Mouse (Mus musculus): ENCODE results near the gene Tacr2. TPM values are rescaled to one million over a fixed set of nuclear protein-coding genes. Genes with fewer than 3 reads are reported as not detected.

Gene Tacr2
- polyA plus RNA-seq, 1 experiment from 2014 or later, result not detected

DNA sequence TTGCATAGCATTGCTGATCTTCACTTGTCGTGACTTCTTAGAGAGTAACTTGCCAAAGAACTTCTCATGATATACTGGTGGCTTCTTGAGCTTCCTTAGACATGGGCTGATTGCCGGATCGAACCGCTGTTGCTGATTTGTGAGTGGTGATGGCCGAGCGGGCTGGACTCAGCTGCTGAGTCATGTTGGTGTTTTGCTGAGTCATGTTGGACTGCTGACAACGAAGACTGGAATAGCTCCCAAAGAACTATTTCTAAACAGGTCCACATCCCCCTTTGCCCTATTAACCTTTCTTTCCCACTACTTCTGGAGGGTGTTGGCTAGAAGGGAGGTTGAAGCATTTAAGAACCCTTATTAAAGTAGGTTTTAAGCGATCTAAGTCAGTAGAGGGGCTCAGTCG, 8.2 kb upstream of the Tacr2 start:
- no peak overlapping the region for H3K27ac ChIP-seq
- H3K4me1 ChIP-seq, result peaks cover 10% of the 10 kb centered on the region
- peaks cover 5% of the 10 kb centered on the region; the same call in 1 of the 2 replicates for H3K27me3 ChIP-seq (ENCODE audit: insufficient read depth, poor library complexity, severe bottlenecking)
- 81% methylated on average over 9 of the region's 9 CpGs for WGBS
- DNase-seq (ENCODE audit: low spot score), result no peak
- no peak overlapping the region for H3K4me3 ChIP-seq
- H3K9me3 ChIP-seq, result no peaks in the 10 kb centered on the region
- no peaks in the 10 kb centered on the region for H3K36me3 ChIP-seq

DNA sequence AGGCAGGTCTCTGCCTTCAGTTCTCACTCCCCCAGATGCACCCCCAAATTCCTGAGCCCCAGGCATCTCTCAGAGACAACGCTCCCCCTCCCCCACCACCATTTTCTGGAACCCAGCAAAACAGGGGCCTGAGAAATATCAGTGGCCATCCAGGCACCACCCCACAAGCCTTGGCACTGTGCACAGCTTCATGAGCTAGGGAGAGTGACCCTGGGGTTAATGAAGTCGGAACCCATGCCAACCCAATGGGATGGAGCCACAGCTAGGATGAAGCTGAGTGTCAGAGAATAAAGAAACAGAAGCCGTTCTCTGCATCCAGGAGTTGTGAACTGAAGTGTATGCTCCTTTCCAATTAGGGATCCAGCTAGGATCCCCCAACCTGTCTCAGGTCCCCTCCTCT, 5.1 kb upstream of the Tacr2 start:
- Histone ChIP-seq H3K27me3 (ENCODE audit: insufficient read depth, poor library complexity, severe bottlenecking) (peaks cover 6% of the 10 kb centered on the region), H3K27ac (no peak overlapping the region), H3K36me3 (no peaks in the 10 kb centered on the region), H3K9me3 (no peaks in the 10 kb centered on the region), H3K4me1 (peaks cover 10% of the 10 kb centered on the region), H3K4me3 (no peak overlapping the region)
- no peak for DNase-seq (ENCODE audit: low spot score)
- WGBS, result 69% methylated on average over 3 of the region's 3 CpGs

DNA sequence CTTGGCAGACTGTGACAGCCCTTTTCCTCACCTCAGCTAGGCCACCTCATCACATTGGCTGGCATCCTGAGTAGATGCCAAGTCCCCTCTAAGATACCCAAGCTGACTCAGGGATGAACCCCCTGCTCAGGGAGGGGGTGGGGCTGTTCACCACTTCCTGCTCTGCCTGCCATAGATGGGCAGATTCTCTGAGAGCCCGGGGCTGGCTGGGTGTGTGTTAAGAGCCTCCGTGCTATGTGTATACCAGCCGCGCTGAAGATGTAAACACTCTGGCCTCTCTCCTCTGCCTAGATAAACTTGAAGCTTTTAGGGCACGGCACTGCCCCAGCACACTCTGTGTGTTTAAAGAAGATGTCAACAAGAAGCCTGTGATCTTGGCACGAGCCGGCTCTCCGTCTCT, 4.4 kb upstream of the Tacr2 start:
- Histone ChIP-seq H3K4me1 (peaks cover 9% of the 10 kb centered on the region), H3K27ac (no peak overlapping the region), H3K9me3 (no peaks in the 10 kb centered on the region), H3K36me3 (no peaks in the 10 kb centered on the region), H3K4me3 (no peak overlapping the region), H3K27me3 (ENCODE audit: insufficient read depth, poor library complexity, severe bottlenecking) (peaks cover 12% of the 10 kb centered on the region)
- WGBS, result 42% methylated on average over 8 of the region's 8 CpGs
- no peak for DNase-seq (ENCODE audit: low spot score)

DNA sequence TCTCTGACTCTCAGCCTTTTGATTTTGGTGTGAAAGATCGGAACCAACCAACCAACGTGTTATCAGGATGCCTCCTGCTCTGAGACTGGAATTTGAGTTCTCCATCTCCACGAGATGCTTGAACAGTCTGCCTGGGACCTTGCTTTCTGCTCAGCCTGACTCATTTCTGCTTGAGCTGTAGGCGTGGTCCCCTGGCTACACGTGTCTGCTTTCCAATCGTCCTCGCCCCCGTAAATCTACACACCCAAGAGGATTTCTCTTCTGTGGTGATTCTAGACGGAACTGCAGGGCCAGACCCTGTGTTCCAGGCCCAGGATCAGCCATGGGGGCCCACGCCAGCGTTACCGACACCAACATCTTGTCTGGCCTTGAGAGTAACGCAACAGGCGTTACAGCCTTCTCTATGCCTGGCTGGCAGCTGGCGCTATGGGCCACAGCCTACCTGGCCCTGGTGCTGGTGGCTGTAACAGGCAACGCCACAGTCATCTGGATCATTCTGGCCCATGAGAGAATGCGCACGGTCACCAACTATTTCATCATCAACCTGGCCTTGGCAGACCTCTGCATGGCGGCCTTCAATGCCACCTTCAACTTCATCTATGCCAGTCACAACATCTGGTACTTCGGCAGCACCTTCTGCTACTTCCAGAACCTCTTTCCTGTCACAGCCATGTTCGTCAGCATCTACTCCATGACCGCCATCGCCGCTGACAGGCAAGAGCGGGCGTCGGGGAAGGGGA, 428 bp downstream of the Tacr2 start:
- no peaks in the 10 kb centered on the region for H3K36me3 ChIP-seq
- WGBS, result 82% methylated on average over 27 of the region's 27 CpGs
- H3K27ac ChIP-seq, result no peak overlapping the region

DNA sequence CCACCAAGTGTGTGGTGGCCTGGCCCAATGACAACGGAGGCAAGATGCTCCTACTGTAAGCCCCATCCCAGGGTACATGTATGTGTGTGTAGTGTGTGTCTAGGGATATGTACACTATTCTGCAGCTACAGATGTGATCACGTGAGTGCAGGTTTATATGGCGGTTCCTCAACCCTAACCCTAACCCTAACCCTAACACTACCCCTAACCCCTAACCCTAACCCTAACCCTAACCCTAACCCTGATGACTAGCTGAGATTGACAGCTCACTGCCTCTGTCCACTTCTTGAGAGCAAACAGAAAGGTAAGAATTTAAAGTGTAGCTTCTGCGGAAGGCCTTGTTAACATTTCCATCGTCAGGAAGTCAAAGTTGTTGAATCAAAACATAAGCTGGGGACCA, 6.1 kb downstream of the Tacr2 start:
- Histone ChIP-seq H3K9me3 (no peaks in the 10 kb centered on the region), H3K4me1 (peaks cover 11% of the 10 kb centered on the region), H3K36me3 (no peaks in the 10 kb centered on the region), H3K27ac (no peak overlapping the region), H3K4me3 (no peak overlapping the region), H3K27me3 (ENCODE audit: insufficient read depth, poor library complexity, severe bottlenecking) (peaks cover 4% of the 10 kb centered on the region; the same call in 1 of the 2 replicates)
- DNase-seq (ENCODE audit: low spot score), result no peak
- 93% methylated on average over 5 of the region's 5 CpGs for WGBS

More for the DNA sequence above, 428 bp downstream of the Tacr2 start:
- no peak for DNase-seq (ENCODE audit: low spot score)
- Histone ChIP-seq H3K4me3 (no peak overlapping the region), H3K4me1 (peaks cover 4% of the 10 kb centered on the region), H3K27me3 (ENCODE audit: insufficient read depth, poor library complexity, severe bottlenecking) (peaks cover 21% of the 10 kb centered on the region), H3K9me3 (no peaks in the 10 kb centered on the region)

DNA sequence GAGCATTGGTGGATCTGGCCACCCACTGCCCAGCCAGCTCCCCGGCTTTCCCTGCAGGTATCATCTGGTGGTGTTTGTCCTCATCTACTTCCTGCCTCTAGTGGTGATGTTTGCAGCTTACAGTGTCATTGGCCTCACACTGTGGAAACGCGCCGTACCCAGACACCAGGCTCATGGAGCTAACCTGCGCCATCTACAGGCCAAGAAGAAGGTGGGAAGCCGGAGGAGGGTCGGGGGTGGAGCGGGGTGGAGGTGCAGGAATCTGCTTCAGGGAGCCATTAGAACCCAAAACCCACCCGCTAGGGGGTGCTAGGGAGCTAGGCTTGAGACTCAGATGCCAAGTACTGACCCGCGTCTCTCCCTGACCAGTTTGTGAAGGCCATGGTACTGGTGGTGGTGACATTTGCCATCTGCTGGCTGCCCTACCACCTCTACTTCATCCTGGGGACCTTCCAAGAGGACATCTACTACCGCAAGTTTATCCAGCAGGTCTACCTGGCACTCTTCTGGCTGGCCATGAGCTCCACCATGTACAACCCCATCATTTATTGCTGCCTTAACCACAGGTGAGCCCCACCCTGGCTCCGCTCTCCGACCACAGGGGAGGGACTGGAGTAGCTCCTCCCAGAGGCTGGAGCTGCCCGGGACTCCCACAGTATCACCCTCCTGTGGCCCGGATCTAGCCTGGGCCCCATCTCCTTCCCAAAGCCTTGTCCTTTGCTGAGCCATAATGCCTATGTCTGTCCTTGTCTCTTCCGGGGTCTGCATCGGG, 9.1 kb downstream of the Tacr2 start:
- Histone ChIP-seq H3K27ac (no peak overlapping the region), H3K9me3 (no peaks in the 10 kb centered on the region), H3K4me1 (peaks cover 11% of the 10 kb centered on the region), H3K27me3 (ENCODE audit: insufficient read depth, poor library complexity, severe bottlenecking) (no peaks in the 10 kb centered on the region), H3K4me3 (no peak overlapping the region), H3K36me3 (no peaks in the 10 kb centered on the region)
- DNase-seq (ENCODE audit: low spot score), result peak; percentile 94
- 14% methylated on average over 18 of the region's 18 CpGs for WGBS

DNA sequence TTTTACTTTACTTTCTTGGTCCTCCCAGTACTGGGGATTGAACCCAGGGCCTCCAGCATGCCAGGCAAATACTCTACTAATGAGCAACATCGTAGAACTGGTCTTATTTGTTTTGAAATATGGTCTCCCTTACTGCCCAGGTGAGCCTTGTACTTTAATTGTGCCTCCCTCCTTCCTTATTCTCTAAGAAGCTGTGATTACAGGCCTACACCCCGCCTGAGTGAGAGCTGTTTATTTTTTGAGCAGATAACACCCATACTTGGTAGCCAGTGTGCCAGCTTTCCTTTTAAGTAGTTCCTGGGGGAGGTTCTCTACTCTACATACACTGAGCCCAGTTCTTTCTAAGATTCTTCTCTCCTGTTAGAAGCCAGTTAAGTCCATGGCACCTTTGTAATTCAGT, 12.1 kb downstream of the Tacr2 start:
- peaks cover 19% of the 10 kb centered on the region for H3K36me3 ChIP-seq
- no peak overlapping the region for H3K4me3 ChIP-seq
- 46% methylated on average over 2 of the region's 2 CpGs for WGBS
- no peak overlapping the region for H3K27ac ChIP-seq
- H3K27me3 ChIP-seq (ENCODE audit: insufficient read depth, poor library complexity, severe bottlenecking), result no peaks in the 10 kb centered on the region
- no peak for DNase-seq (ENCODE audit: low spot score)
- H3K4me1 ChIP-seq, result peaks cover 21% of the 10 kb centered on the region
- no peaks in the 10 kb centered on the region for H3K9me3 ChIP-seq

DNA sequence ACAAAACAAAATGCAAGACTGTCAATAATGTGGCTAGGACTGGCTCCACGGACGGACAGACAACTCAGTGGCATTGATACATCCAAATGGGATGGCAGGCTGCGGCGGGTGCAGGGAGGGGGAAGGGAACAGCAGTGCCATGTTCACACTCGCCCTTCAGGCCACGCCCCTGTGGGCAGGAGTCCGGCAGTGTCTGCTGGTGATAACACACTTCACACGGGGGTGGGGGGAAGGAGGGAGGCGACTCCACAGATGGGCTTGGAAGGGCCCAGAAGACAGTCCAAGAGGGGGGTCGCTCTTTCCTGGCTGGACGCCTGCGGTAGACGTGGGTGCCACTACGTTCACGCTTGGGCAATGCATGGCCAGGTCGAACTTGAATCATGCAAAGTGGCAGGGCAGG, 17.0 kb downstream of the Tacr2 start:
- DNase-seq (ENCODE audit: low spot score), result peak; percentile 84
- Histone ChIP-seq H3K36me3 (peaks cover 66% of the 10 kb centered on the region), H3K4me1 (peaks cover 18% of the 10 kb centered on the region), H3K4me3 (no peak overlapping the region), H3K27ac (peak overlapping the region; percentile 60), H3K9me3 (no peaks in the 10 kb centered on the region), H3K27me3 (ENCODE audit: insufficient read depth, poor library complexity, severe bottlenecking) (no peaks in the 10 kb centered on the region)
- WGBS, result 61% methylated on average over 16 of the region's 16 CpGs

DNA sequence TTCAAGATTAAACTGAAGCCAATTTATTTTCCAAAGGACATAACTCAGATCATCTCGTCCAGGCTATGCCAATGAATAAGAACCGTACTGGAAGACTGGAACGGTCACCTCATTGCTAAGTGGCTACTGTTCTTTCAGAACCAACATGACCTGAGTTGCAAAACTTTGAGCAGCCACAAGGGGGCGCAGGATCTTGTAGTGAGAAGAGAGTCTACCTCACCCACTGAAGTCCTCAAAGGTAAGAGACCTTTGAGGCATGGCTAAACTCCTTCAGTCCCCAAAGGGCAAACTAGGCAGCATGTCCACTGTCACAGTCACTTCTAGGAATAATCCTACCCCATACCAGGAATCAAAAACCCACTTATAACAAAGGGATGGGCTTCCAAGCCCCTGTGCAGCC, 23.0 kb downstream of the Tacr2 start:
- Histone ChIP-seq H3K9me3 (no peaks in the 10 kb centered on the region), H3K27ac (no peak overlapping the region), H3K36me3 (peaks cover 91% of the 10 kb centered on the region), H3K4me3 (no peak overlapping the region), H3K27me3 (ENCODE audit: insufficient read depth, poor library complexity, severe bottlenecking) (no peaks in the 10 kb centered on the region), H3K4me1 (no peaks in the 10 kb centered on the region)
- DNase-seq (ENCODE audit: low spot score), result peak; percentile 89
- 38% methylated on average over 4 of the region's 4 CpGs for WGBS

DNA sequence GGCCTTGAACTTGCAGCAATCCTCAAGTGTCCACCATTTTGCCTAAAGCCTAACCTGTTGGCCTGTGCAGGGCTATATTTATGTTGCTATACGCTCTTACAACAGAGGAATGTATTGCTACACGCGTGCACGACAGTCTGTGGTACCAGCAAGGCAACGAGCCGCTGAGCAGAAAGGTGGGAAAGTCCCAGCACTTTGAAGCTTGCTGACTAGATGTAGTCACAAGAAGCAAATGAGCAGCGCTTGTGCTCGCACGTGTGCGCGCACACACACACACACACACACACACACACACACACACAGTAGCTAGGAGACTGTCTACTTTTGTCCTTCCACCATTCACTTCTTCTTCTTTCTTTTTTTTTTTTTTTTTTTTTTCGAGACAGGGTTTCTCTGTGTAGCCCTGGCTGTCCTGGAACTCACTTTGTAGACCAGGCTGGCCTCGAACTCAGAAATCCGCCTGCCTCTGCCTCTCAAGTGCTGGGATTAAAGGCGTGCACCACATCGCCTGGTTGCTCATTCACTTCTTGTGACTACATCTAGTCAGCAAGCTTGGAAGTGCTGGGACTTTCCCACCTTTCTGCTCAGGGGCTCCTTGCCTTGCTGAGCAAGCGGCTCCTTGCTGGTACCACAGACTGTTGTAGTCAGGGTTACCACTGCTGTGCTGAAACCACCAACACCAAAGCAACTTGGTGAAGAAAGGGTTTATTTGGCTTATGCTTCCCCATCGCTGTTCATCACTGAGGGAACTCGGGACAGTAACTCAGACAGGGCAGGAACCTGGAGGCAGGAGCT, 25.5 kb downstream of the Tacr2 start:
- WGBS, result 90% methylated on average over 18 of the region's 19 CpGs
- H3K36me3 ChIP-seq, result peaks cover 93% of the 10 kb centered on the region
- H3K9me3 ChIP-seq, result no peaks in the 10 kb centered on the region
- no peak overlapping the region for H3K27ac ChIP-seq
- H3K4me3 ChIP-seq, result no peak overlapping the region
- no peak for DNase-seq (ENCODE audit: low spot score)
- no peaks in the 10 kb centered on the region for H3K27me3 ChIP-seq (ENCODE audit: insufficient read depth, poor library complexity, severe bottlenecking)
- H3K4me1 ChIP-seq, result no peaks in the 10 kb centered on the region

DNA sequence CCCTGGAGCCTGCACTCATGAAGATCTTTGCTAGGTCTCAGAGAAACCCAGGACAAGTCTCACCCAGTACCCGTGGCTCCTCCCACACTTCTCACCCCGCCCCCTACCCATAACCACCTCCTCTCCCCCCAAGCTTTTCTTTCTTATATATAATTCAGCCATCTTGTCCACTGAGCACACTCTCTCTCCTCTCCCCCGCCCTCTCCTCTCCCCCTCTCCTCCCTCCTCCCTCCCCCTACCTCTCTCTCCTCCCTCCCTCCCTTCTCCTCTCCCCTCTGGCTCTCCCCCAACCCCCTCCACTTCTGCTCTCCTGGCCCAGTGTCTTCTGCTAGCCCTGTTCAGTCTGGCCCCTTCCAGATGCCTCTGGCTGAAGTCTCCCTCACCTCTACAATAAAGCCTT, 26.8 kb downstream of the Tacr2 start:
- 73% methylated on average over 2 of the region's 3 CpGs for whole genome bisulfite sequencing
- Histone ChIP-seq H3K27me3 (ENCODE audit: insufficient read depth, poor library complexity, severe bottlenecking) (no peaks in the 10 kb centered on the region), H3K9me3 (no peaks in the 10 kb centered on the region), H3K4me1 (0 out of 2 replicates have a peak, but pooled peaks cover 4% of the 10 kb centered on the region), H3K36me3 (peaks cover 93% of the 10 kb centered on the region), H3K27ac (0 out of 2 replicates have a peak overlapping the region, but pooled peaks have one; percentile 7), H3K4me3 (no peak overlapping the region)
- no peak for DNase-seq (ENCODE audit: low spot score)

DNA sequence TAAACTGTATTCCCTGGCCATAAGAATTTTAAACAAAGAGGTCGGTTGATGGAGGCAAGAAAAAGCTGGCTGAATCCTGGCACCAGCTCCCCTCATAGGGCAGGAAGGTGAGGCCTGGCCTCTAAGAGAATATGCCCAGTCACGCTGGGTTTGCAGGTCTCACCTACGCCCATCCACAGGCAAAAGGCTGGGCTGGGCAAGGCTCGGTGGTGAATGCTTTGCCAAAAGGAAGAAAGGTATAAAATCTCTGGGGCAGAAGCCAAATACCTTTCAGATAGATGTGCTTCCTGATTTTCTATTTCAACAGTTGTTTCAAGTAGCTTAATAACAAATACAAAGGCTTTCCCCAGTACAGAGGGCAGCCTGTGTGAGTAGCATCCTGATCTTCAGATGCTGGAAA, 27.4 kb downstream of the Tacr2 start:
- no peaks in the 10 kb centered on the region for H3K9me3 ChIP-seq
- H3K27ac ChIP-seq, result no peak overlapping the region
- peaks cover 93% of the 10 kb centered on the region for H3K36me3 ChIP-seq
- H3K4me1 ChIP-seq, result 0 out of 2 replicates have a peak, but pooled peaks cover 4% of the 10 kb centered on the region
- no peaks in the 10 kb centered on the region for H3K27me3 ChIP-seq (ENCODE audit: insufficient read depth, poor library complexity, severe bottlenecking)
- WGBS, result 87% methylated on average over 4 of the region's 4 CpGs
- DNase-seq (ENCODE audit: low spot score), result no peak
- no peak overlapping the region for H3K4me3 ChIP-seq

DNA sequence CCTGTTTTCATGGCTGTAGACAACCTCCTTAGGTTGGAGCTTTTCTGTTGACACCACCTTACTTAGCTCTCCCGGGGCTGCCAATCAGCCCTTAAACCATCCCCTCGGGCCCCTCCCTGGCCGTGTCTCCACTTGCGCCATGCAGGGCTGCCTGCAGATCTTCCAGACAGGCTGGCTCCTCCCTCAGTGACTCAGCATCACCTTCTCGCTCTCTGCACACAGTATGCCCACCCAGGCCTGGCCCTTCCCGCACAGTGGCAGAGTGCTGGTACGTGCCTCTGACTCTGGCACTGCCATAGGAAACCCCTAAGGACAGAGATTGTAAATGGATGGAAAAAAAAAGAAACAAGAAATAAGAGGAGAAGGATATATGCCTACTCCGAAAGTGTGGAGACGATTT, 30.5 kb downstream of the Tacr2 start:
- Histone ChIP-seq H3K36me3 (peaks cover 89% of the 10 kb centered on the region), H3K9me3 (no peaks in the 10 kb centered on the region), H3K4me1 (peaks cover 10% of the 10 kb centered on the region; the same call in 1 of the 2 replicates), H3K27ac (no peak overlapping the region), H3K4me3 (no peak overlapping the region), H3K27me3 (ENCODE audit: insufficient read depth, poor library complexity, severe bottlenecking) (no peaks in the 10 kb centered on the region)
- DNase-seq (ENCODE audit: low spot score), result peak; percentile 81
- 45% methylated on average over 9 of the region's 9 CpGs for whole genome bisulfite sequencing

Data from heart, embryonic 10.5 days (tissue).